In genomic region chr14:45739638-45740037, GRCm38 (mm10) we compare ENCODE assay signal across 14 mouse cellular contexts.
DNase-seq lines count a peak whose midpoint lies in the region; ATAC-seq and TF ChIP-seq lines count a peak whose summit lies in the region.
"Had no signal": no experiment of that assay in that cellular context is flagged by ENCODE, and none has a peak within 500 bp of the region (broad histone marks: within the 10 kb centered on the region; RNA-seq: fewer than 3 reads in every experiment).

No protein-coding gene starts in this region.

- H3K9me3 ChIP-seq in kidney, postnatal 0 days (replicated peaks; ENCODE audit: low read length) = no peaks in the 10 kb centered on the region
- H3K9me3 ChIP-seq: G1E; neural tube, embryonic 12.5 days had no signal

- H3K27me3 ChIP-seq in kidney, postnatal 0 days (ENCODE audit: insufficient read depth, low read length) = no peaks in the 10 kb centered on the region
- H3K27me3 ChIP-seq: neural tube, embryonic 12.5 days had no signal

- ATAC-seq in kidney, postnatal 0 days (replicated peaks; ENCODE audit: low FRiP score, low read depth) = peak; percentile 46; the same call in 1 of the 2 replicates
- ATAC-seq: activated CD4-positive, CD25-positive, alpha-beta regulatory T cell, adult 4 months; forebrain, embryonic 14.5 days had no signal

- no peak overlapping the region for H3K27ac ChIP-seq in kidney, postnatal 0 days
- H3K27ac ChIP-seq: layer of hippocampus, adult 2 months; neural tube, embryonic 12.5 days had no signal

- peak; percentile 8 for DNase-seq in adrenal gland, adult 8-10 months
- no peak for DNase-seq in adrenal gland, postnatal 4 days (ENCODE audit: low spot score in 2 of 2)
- DNase-seq in kidney, postnatal 0 days (ENCODE audit: low spot score) = peak; percentile 81
- DNase-seq in kidney, postnatal 4 days = no peak
- peak; percentile 66 to 74 for DNase-seq in lung, adult 18-20 months
- peak; percentile 69 for DNase-seq in skeletal muscle tissue, adult 2 months (ENCODE audit: low read depth, low spot score)
- DNase-seq in thymus, postnatal 4 days = no peak
- DNase-seq in urinary bladder, postnatal 14 days (ENCODE audit: low spot score) = no peak
- DNase-seq: right cerebral cortex, postnatal 14 days had no signal

- H3K36me3 ChIP-seq in kidney, postnatal 0 days (ENCODE audit: insufficient read depth, low read length) = no peaks in the 10 kb centered on the region
- H3K36me3 ChIP-seq: G1E; neural tube, embryonic 12.5 days had no signal

- no peak overlapping the region for H3K4me3 ChIP-seq in kidney, postnatal 0 days (replicated peaks; ENCODE audit: low read depth, low read length)
- H3K4me3 ChIP-seq: layer of hippocampus, adult 2 months; neural tube, embryonic 12.5 days had no signal

- no peaks in the 10 kb centered on the region for H3K4me1 ChIP-seq in kidney, postnatal 0 days (replicated peaks; ENCODE audit: insufficient read depth, low read length)
- H3K4me1 ChIP-seq: neural tube, embryonic 12.5 days had no signal

- no peak overlapping the region for H3K9ac ChIP-seq in kidney, postnatal 0 days (ENCODE audit: low read depth, low read length)
- H3K9ac ChIP-seq: neural tube, embryonic 12.5 days had no signal

- TF ChIP-seq CTCF in kidney, postnatal 0 days (IDR thresholded peaks at IDR 0.05; ENCODE audit: low read depth) = no peak

- H3K4me2 ChIP-seq in kidney, postnatal 0 days (ENCODE audit: low read length) = no peak overlapping the region
- H3K4me2 ChIP-seq: neural tube, embryonic 12.5 days had no signal

Comparison
In these comparisons a context has a peak if more than half of its experiments do, and no peak if none do; other contexts are left out.
1. DNase-seq: peak in adrenal gland, adult 8-10 months (single experiment), kidney, postnatal 0 days (single experiment), lung, adult 18-20 months (2 of 2) and skeletal muscle tissue, adult 2 months (single experiment); none in adrenal gland, postnatal 4 days (0 of 2), kidney, postnatal 4 days (0 of 2), thymus, postnatal 4 days (single experiment) and urinary bladder, postnatal 14 days (single experiment).